8 mouse cellular contexts compared by ENCODE assay signal in genomic region chr6:126163181-126163621, GRCm38 (mm10). TPM values are rescaled to one million over a fixed set of nuclear protein-coding genes. Genes with fewer than 3 reads are reported as not detected.
DNase-seq lines count a peak whose midpoint lies in the region; ATAC-seq and TF ChIP-seq lines count a peak whose summit lies in the region.

No protein-coding gene starts in this region.

- H3K9me3 ChIP-seq in E14TG2a.4 (ENCODE audit: low read length), result no peaks in the 10 kb centered on the region
- H3K9me3 ChIP-seq in forebrain, embryonic 14.5 days (replicated peaks; ENCODE audit: control insufficient read depth, low read length), result no peaks in the 10 kb centered on the region
- 0 out of 2 replicates have a peak, but pooled peaks cover 4% of the 10 kb centered on the region for H3K9me3 ChIP-seq in stomach, embryonic 16.5 days (replicated peaks; ENCODE audit: control insufficient read depth, low read length)

- WGBS in forebrain, embryonic 14.5 days, result 0% methylated on average over 25 of the region's 25 CpGs
- under 1% methylated on average over 25 of the region's 25 CpGs for WGBS in stomach, embryonic 16.5 days

- H3K4me3 ChIP-seq in E14TG2a.4 (replicated peaks; ENCODE audit: low read length), result peak overlapping the region; percentile 60
- H3K4me3 ChIP-seq in brown adipose tissue, adult 24 weeks (ENCODE audit: insufficient read depth, low read depth, low read length), result peak overlapping the region; percentile 81
- H3K4me3 ChIP-seq in forebrain, embryonic 14.5 days (ENCODE audit: low read depth, low read length), result peak overlapping the region; percentile 33
- peak overlapping the region; percentile 49 for H3K4me3 ChIP-seq in stomach, embryonic 16.5 days (replicated peaks; ENCODE audit: low read length)

- peak overlapping the region; percentile 84 for H3K27ac ChIP-seq in brown adipose tissue, adult 24 weeks (replicated peaks; ENCODE audit: low read depth, low read length)
- no peak overlapping the region for H3K27ac ChIP-seq in forebrain, embryonic 14.5 days (ENCODE audit: low read depth, low read length)
- H3K27ac ChIP-seq in stomach, embryonic 16.5 days (ENCODE audit: low read length), result no peak overlapping the region

- peak overlapping the region; percentile 51 for H3K9ac ChIP-seq in forebrain, embryonic 14.5 days (ENCODE audit: low read length)
- peak overlapping the region; percentile 64 for H3K9ac ChIP-seq in stomach, embryonic 16.5 days (ENCODE audit: low read length)

- DNase-seq in forebrain, embryonic 14.5 days (ENCODE audit: low spot score), result peak; percentile 70
- peak; percentile 61 for DNase-seq in heart, postnatal 4 days
- peak; percentile 30 to 38 for DNase-seq in layer of hippocampus, postnatal 25 days (ENCODE audit: extremely low spot score in 1 of 2, low spot score in 1 of 2)
- DNase-seq in mesoderm, embryonic 11.5 days (ENCODE audit: low read depth, low spot score), result peak; percentile 64
- no peak for DNase-seq in adipocyte (ENCODE audit: low spot score)

- H3K4me2 ChIP-seq in forebrain, embryonic 14.5 days (ENCODE audit: low read length), result peak overlapping the region; percentile 69
- H3K4me2 ChIP-seq in stomach, embryonic 16.5 days (ENCODE audit: low read depth, low read length), result peak overlapping the region; percentile 67

- peak; percentile 43 for ATAC-seq in forebrain, embryonic 14.5 days
- peak; percentile 41; the same call in 1 of the 2 replicates for ATAC-seq in stomach, embryonic 16.5 days (ENCODE audit: insufficient read depth, low FRiP score)

- no peaks in the 10 kb centered on the region for H3K36me3 ChIP-seq in E14TG2a.4 (ENCODE audit: insufficient read depth, low read length)
- H3K36me3 ChIP-seq in forebrain, embryonic 14.5 days (ENCODE audit: control insufficient read depth, insufficient read depth, low read length), result no peaks in the 10 kb centered on the region
- no peaks in the 10 kb centered on the region for H3K36me3 ChIP-seq in stomach, embryonic 16.5 days (ENCODE audit: control insufficient read depth, insufficient read depth, low read length)

- peaks cover 55% of the 10 kb centered on the region for H3K4me1 ChIP-seq in E14TG2a.4 (replicated peaks; ENCODE audit: low read depth, low read length)
- peaks cover 22% of the 10 kb centered on the region for H3K4me1 ChIP-seq in brown adipose tissue, adult 24 weeks (ENCODE audit: control insufficient read depth, insufficient read depth, insufficient read length, low read length)
- peaks cover 24% of the 10 kb centered on the region for H3K4me1 ChIP-seq in forebrain, embryonic 14.5 days (ENCODE audit: control insufficient read depth, insufficient read depth, low read length)
- H3K4me1 ChIP-seq in stomach, embryonic 16.5 days (ENCODE audit: control insufficient read depth, insufficient read depth, low read length), result peaks cover 27% of the 10 kb centered on the region

- H3K27me3 ChIP-seq in E14TG2a.4 (ENCODE audit: insufficient read depth, low read length), result peaks cover 82% of the 10 kb centered on the region
- peaks cover 49% of the 10 kb centered on the region for H3K27me3 ChIP-seq in forebrain, embryonic 14.5 days (replicated peaks; ENCODE audit: control insufficient read depth, insufficient read depth, low read length)
- H3K27me3 ChIP-seq in stomach, embryonic 16.5 days (ENCODE audit: control insufficient read depth, insufficient read depth, low read length), result peaks cover 6% of the 10 kb centered on the region; the same call in 1 of the 2 replicates

- no peak for TF ChIP-seq CTCF in E14TG2a.4 (conservative IDR thresholded peaks at IDR 0.05; ENCODE audit: low read length)

RNA-seq across cellular contexts. Expression of gene Ntf3, which starts 3.5 kb away (rescaled TPM):
- 1.7 and 5.7 TPM in 2 replicates for polyA plus RNA-seq in brown adipose tissue, adult 24 weeks (2012; ENCODE audit: insufficient read depth, insufficient read length, missing spikeins)
- polyA plus RNA-seq in forebrain, embryonic 14.5 days (2014; fragmentation: Nextera tagmentation; extraction: Ambion mirVana), result 3.4 and 4.2 TPM in 2 replicates
- total RNA-seq in heart, postnatal 4 days (2021), result 1 to 10 TPM; 3.1 to 3.2 TPM
- 10 to 100 TPM; 13.2 to 14.0 TPM for total RNA-seq in layer of hippocampus, postnatal 25 days (2021)
- 9.0 and 9.2 TPM in 2 replicates for polyA plus RNA-seq in stomach, embryonic 16.5 days (2015; fragmentation: Nextera tagmentation; extraction: Ambion mirVana)
